Mouse (Mus musculus): ENCODE results near the gene Tmem178.

Tmem178 gene

GRCm38 (mm10) chr17:81047930-81048564 lies 103.6 kb downstream of the Tmem178 start:
- DNase-seq (ENCODE audit: low spot score) = no peak

Measured in ovary, adult 18-20 months (tissue).